Mouse (Mus musculus): Measurements from ENCODE around the gene Spock1.

The Spock1 gene

GRCm38 (mm10) chr13:57908266-57908582 lies at the start of gene Spock1:
Spock1 (minus strand) TSS chr13:57908332.
- TF ChIP-seq NANOG (IDR thresholded peaks at IDR 0.05; ENCODE audit: borderline replicate concordance, low read length) (no peak), CTCF (conservative IDR thresholded peaks at IDR 0.05; ENCODE audit: low read length) (peak; percentile 55)
- no peaks in the 10 kb centered on the region for H3K36me3 ChIP-seq (ENCODE audit: insufficient read depth, low read length)
- peaks cover 67% of the 10 kb centered on the region for H3K27me3 ChIP-seq (ENCODE audit: insufficient read depth, low read length)
- H3K4me3 ChIP-seq (replicated peaks; ENCODE audit: low read length), result peak within 1 kb of the TSS; percentile 84
- peaks cover 6% of the 10 kb centered on the region; the same call in 1 of the 2 replicates for H3K9me3 ChIP-seq (ENCODE audit: low read length)
- H3K4me1 ChIP-seq (replicated peaks; ENCODE audit: low read depth, low read length), result 0 out of 2 replicates have a peak, but pooled peaks cover 3% of the 10 kb centered on the region

- peaks cover 30% of the 10 kb centered on the region for H3K9me3 ChIP-seq (ENCODE audit: low read length)
- no peak overlapping the region for H3K4me3 ChIP-seq (replicated peaks; ENCODE audit: low read length)
- TF ChIP-seq NANOG (IDR thresholded peaks at IDR 0.05; ENCODE audit: borderline replicate concordance, low read length) (no peak), POU5F1 (IDR thresholded peaks at IDR 0.05; ENCODE audit: borderline replicate concordance, low read length) (no peak), CTCF (conservative IDR thresholded peaks at IDR 0.05; ENCODE audit: low read length) (no peak)
- no peaks in the 10 kb centered on the region for H3K36me3 ChIP-seq (ENCODE audit: insufficient read depth, low read length)
- H3K4me1 ChIP-seq (replicated peaks; ENCODE audit: low read depth, low read length), result no peaks in the 10 kb centered on the region
- H3K27me3 ChIP-seq (ENCODE audit: insufficient read depth, low read length), result no peaks in the 10 kb centered on the region; the same call in 1 of the 2 replicates
Measured at GRCm38 (mm10) chr13:57950091-57950490, 42.0 kb upstream of the Spock1 start.

- H3K4me1 ChIP-seq (replicated peaks; ENCODE audit: low read depth, low read length), result no peaks in the 10 kb centered on the region
- TF ChIP-seq CTCF (conservative IDR thresholded peaks at IDR 0.05; ENCODE audit: low read length), result no peak
- no peak for TF ChIP-seq POU5F1 (IDR thresholded peaks at IDR 0.05; ENCODE audit: borderline replicate concordance, low read length)
- no peak for TF ChIP-seq NANOG (IDR thresholded peaks at IDR 0.05; ENCODE audit: borderline replicate concordance, low read length)
- no peaks in the 10 kb centered on the region for H3K36me3 ChIP-seq (ENCODE audit: insufficient read depth, low read length)
- no peak overlapping the region for H3K4me3 ChIP-seq (replicated peaks; ENCODE audit: low read length)
- H3K27me3 ChIP-seq (ENCODE audit: insufficient read depth, low read length), result peaks cover 5% of the 10 kb centered on the region; the same call in 1 of the 2 replicates
- H3K9me3 ChIP-seq (ENCODE audit: low read length), result peaks cover 30% of the 10 kb centered on the region
Measured at GRCm38 (mm10) chr13:57949513-57949912, 41.4 kb upstream of the Spock1 start.

- H3K4me3 ChIP-seq (replicated peaks; ENCODE audit: low read length), result no peak overlapping the region
- TF ChIP-seq NANOG (IDR thresholded peaks at IDR 0.05; ENCODE audit: borderline replicate concordance, low read length) (no peak), CTCF (conservative IDR thresholded peaks at IDR 0.05; ENCODE audit: low read length) (no peak), POU5F1 (IDR thresholded peaks at IDR 0.05; ENCODE audit: borderline replicate concordance, low read length) (no peak)
- no peaks in the 10 kb centered on the region for H3K36me3 ChIP-seq (ENCODE audit: insufficient read depth, low read length)
- peaks cover 13% of the 10 kb centered on the region; the same call in 1 of the 2 replicates for H3K27me3 ChIP-seq (ENCODE audit: insufficient read depth, low read length)
- H3K4me1 ChIP-seq (replicated peaks; ENCODE audit: low read depth, low read length), result no peaks in the 10 kb centered on the region
- peaks cover 31% of the 10 kb centered on the region for H3K9me3 ChIP-seq (ENCODE audit: low read length)
Measured at GRCm38 (mm10) chr13:57945197-57945596, 37.1 kb upstream of the Spock1 start.

- Histone ChIP-seq H3K4me1 (replicated peaks; ENCODE audit: low read depth, low read length) (no peaks in the 10 kb centered on the region), H3K27me3 (ENCODE audit: insufficient read depth, low read length) (peaks cover 13% of the 10 kb centered on the region; the same call in 1 of the 2 replicates), H3K36me3 (ENCODE audit: insufficient read depth, low read length) (no peaks in the 10 kb centered on the region), H3K9me3 (ENCODE audit: low read length) (peaks cover 31% of the 10 kb centered on the region), H3K4me3 (replicated peaks; ENCODE audit: low read length) (no peak overlapping the region)
- no peak for TF ChIP-seq CTCF (conservative IDR thresholded peaks at IDR 0.05; ENCODE audit: low read length)
- TF ChIP-seq POU5F1 (IDR thresholded peaks at IDR 0.05; ENCODE audit: borderline replicate concordance, low read length), result no peak
- no peak for TF ChIP-seq NANOG (IDR thresholded peaks at IDR 0.05; ENCODE audit: borderline replicate concordance, low read length)
Measured at GRCm38 (mm10) chr13:57944434-57944833, 36.3 kb upstream of the Spock1 start.

GRCm38 (mm10) chr13:57943900-57944299 lies 35.8 kb upstream of the Spock1 start:
- H3K9me3 ChIP-seq (ENCODE audit: low read length), result peaks cover 31% of the 10 kb centered on the region
- no peak for TF ChIP-seq POU5F1 (IDR thresholded peaks at IDR 0.05; ENCODE audit: borderline replicate concordance, low read length)
- TF ChIP-seq NANOG (IDR thresholded peaks at IDR 0.05; ENCODE audit: borderline replicate concordance, low read length), result no peak
- no peak for TF ChIP-seq CTCF (conservative IDR thresholded peaks at IDR 0.05; ENCODE audit: low read length)
- no peak overlapping the region for H3K4me3 ChIP-seq (replicated peaks; ENCODE audit: low read length)
- peaks cover 13% of the 10 kb centered on the region; the same call in 1 of the 2 replicates for H3K27me3 ChIP-seq (ENCODE audit: insufficient read depth, low read length)
- no peaks in the 10 kb centered on the region for H3K4me1 ChIP-seq (replicated peaks; ENCODE audit: low read depth, low read length)
- no peaks in the 10 kb centered on the region for H3K36me3 ChIP-seq (ENCODE audit: insufficient read depth, low read length)

- no peaks in the 10 kb centered on the region for H3K4me1 ChIP-seq (replicated peaks; ENCODE audit: low read depth, low read length)
- no peak overlapping the region for H3K4me3 ChIP-seq (replicated peaks; ENCODE audit: low read length)
- peaks cover 14% of the 10 kb centered on the region; the same call in 1 of the 2 replicates for H3K27me3 ChIP-seq (ENCODE audit: insufficient read depth, low read length)
- H3K36me3 ChIP-seq (ENCODE audit: insufficient read depth, low read length), result no peaks in the 10 kb centered on the region
- TF ChIP-seq POU5F1 (IDR thresholded peaks at IDR 0.05; ENCODE audit: borderline replicate concordance, low read length) (no peak), NANOG (IDR thresholded peaks at IDR 0.05; ENCODE audit: borderline replicate concordance, low read length) (no peak), CTCF (conservative IDR thresholded peaks at IDR 0.05; ENCODE audit: low read length) (no peak)
- peaks cover 8% of the 10 kb centered on the region for H3K9me3 ChIP-seq (ENCODE audit: low read length)
Measured at GRCm38 (mm10) chr13:57937463-57938229, 29.5 kb upstream of the Spock1 start.

- Histone ChIP-seq H3K4me3 (replicated peaks; ENCODE audit: low read length) (no peak overlapping the region), H3K27me3 (ENCODE audit: insufficient read depth, low read length) (peaks cover 9% of the 10 kb centered on the region), H3K36me3 (ENCODE audit: insufficient read depth, low read length) (no peaks in the 10 kb centered on the region), H3K4me1 (replicated peaks; ENCODE audit: low read depth, low read length) (peaks cover 20% of the 10 kb centered on the region), H3K9me3 (ENCODE audit: low read length) (no peaks in the 10 kb centered on the region)
- TF ChIP-seq CTCF (conservative IDR thresholded peaks at IDR 0.05; ENCODE audit: low read length) (no peak), POU5F1 (IDR thresholded peaks at IDR 0.05; ENCODE audit: borderline replicate concordance, low read length) (no peak), NANOG (IDR thresholded peaks at IDR 0.05; ENCODE audit: borderline replicate concordance, low read length) (no peak)
Measured at GRCm38 (mm10) chr13:57931998-57932397, 23.9 kb upstream of the Spock1 start.
